Mouse (Mus musculus) liver, adult 2 months (tissue): ENCODE measurements around the gene Ddx6. TPM values are rescaled to one million over a fixed set of nuclear protein-coding genes. Genes with fewer than 3 reads are reported as not detected.

Source experiments
- DNase-seq: peaks from one replicate; pipeline ENCODE4 v3.0.0-alpha.2; 2011; ENCODE audit warnings: low read depth, low spot score; ENCODE audit errors: extremely low read depth
- H3K27ac ChIP-seq: fragments of 200-500 bp; replicated peaks from 2 replicates; pipeline ENCODE4 v1.5.1; 2012; ENCODE audit warnings: low read depth, mild to moderate bottlenecking, control low read depth, inconsistent platforms, low read length; ENCODE audit not compliant: insufficient read depth
- H3K27me3 ChIP-seq: fragments of 200-500 bp; 2 replicates; pipeline ENCODE4 v1.6.1; 2012; ENCODE audit warnings: mild to moderate bottlenecking, moderate library complexity, low read length, inconsistent platforms; ENCODE audit not compliant: control insufficient read depth, insufficient read depth
- H3K36me3 ChIP-seq: fragments of 200-500 bp; 2 replicates; pipeline ENCODE4 v1.6.1; 2012; ENCODE audit warnings: low read length, inconsistent platforms; ENCODE audit not compliant: control insufficient read depth, insufficient read depth
- H3K4me1 ChIP-seq: fragments of 200-500 bp; 2 replicates; pipeline ENCODE4 v1.6.1; 2011; ENCODE audit warnings: low read length; ENCODE audit not compliant: control insufficient read depth, insufficient read depth
- H3K4me3 ChIP-seq: fragments of 200-500 bp; 2 replicates; pipeline ENCODE4 v1.5.1; 2011; ENCODE audit warnings: low read depth, mild to moderate bottlenecking, control low read depth, low read length, moderate library complexity; ENCODE audit not compliant: insufficient read depth
- H3K79me2 ChIP-seq: fragments of 200-500 bp; 2 replicates; pipeline ENCODE4 v1.6.1; 2012; ENCODE audit warnings: inconsistent platforms, mild to moderate bottlenecking, low read length, moderate library complexity; ENCODE audit not compliant: control insufficient read depth, insufficient read depth
- H3K9ac ChIP-seq: fragments of 200-500 bp; 2 replicates; pipeline ENCODE4 v1.6.1; 2012; ENCODE audit warnings: low read depth, mild to moderate bottlenecking, control low read depth, inconsistent platforms, low read length
- CTCF ChIP-seq: fragments of 200-500 bp; IDR thresholded peaks from 2 replicates; pipeline ENCODE4 v1.5.1; 2011; ENCODE audit warnings: low read depth, low read length, control low read depth
- POLR2A ChIP-seq: fragments of 200-500 bp; IDR thresholded peaks from 2 replicates; pipeline ENCODE4 v1.6.1; 2011; ENCODE audit warnings: low read length, control low read depth; ENCODE audit not compliant: insufficient read depth; ENCODE audit errors: extremely low read depth
- WGBS: fragments of 180-500 bp; shearing (Covaris S2); methylation state at CpG from one replicate; pipeline ENCODE4 v1.1.7; 2018; 5-methylcytosine and 5-hydroxymethylcytosine counted together
- polyA plus RNA-seq: library from polyadenylated mRNA; depleted of rRNA; stranded (reverse); fragments of >200 nt; gene quantifications from 2 replicates; pipeline ENCODE4 v1.2.3, GENCODE M21; 2012
- total RNA-seq: library from RNA; depleted of rRNA; stranded (reverse); fragments of >200 nt; gene quantifications from 2 replicates; pipeline ENCODE4 v1.2.3, GENCODE M21; 2014

The Ddx6 gene
- total and polyA plus RNA-seq, 2 experiments: 8.8 to 58.7 TPM

- peaks cover 2% of the 10 kb centered on the region for H3K4me1 ChIP-seq
- H3K79me2 ChIP-seq: no peaks in the 10 kb centered on the region
- DNase-seq: no peak
- TF ChIP-seq POLR2A: no peak
- no peak for TF ChIP-seq CTCF
- H3K27ac ChIP-seq: no peak overlapping the region
- H3K27me3 ChIP-seq: no peaks in the 10 kb centered on the region
- no peaks in the 10 kb centered on the region for H3K36me3 ChIP-seq
- H3K9ac ChIP-seq: no peak overlapping the region
- no peak overlapping the region for H3K4me3 ChIP-seq
These were observed 15.6 kb upstream of the Ddx6 start for GRCm38 (mm10) chr9:44589095-44589494.

GRCm38 (mm10) chr9:44590969-44591368 lies 13.7 kb upstream of the Ddx6 start:
- Histone ChIP-seq H3K9ac (no peak overlapping the region), H3K4me1 (peaks cover 2% of the 10 kb centered on the region), H3K4me3 (no peak overlapping the region), H3K79me2 (no peaks in the 10 kb centered on the region), H3K36me3 (no peaks in the 10 kb centered on the region), H3K27ac (no peak overlapping the region), H3K27me3 (no peaks in the 10 kb centered on the region)
- 35% methylated on average over 2 of the region's 2 CpGs for WGBS
- no peak for TF ChIP-seq CTCF
- TF ChIP-seq POLR2A: no peak
- DNase-seq: no peak

DNA sequence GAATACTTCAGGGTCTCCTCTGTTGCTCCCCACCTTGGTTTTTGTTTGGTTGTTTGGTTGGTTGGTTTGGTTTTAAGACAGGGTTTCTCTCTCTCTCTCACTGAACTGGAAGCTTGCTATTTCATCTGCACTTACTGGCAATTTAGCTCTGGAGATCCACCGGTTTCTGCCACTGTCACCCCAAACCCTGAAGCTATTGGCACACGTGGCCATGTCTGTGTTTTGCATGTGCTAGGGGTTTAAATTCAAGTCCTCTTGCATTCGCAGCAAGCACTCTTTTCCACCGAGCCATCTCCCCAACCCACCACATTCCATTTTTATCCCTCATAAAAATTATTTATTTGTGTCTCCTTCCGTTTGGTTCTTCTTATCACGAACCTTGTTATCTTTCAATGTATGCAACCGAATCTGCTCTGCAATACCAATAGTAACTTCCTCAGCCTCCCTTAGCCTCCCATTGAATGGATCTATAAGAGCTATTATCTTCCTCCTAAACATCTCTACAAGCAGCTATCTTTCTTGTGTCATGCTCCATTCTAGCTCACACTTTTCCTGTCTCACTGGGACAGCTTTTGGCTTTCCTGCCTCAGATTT lies 13.0 kb upstream of the Ddx6 start:
- Histone ChIP-seq H3K27me3 (no peaks in the 10 kb centered on the region), H3K4me3 (no peak overlapping the region), H3K36me3 (no peaks in the 10 kb centered on the region), H3K4me1 (peaks cover 2% of the 10 kb centered on the region), H3K79me2 (no peaks in the 10 kb centered on the region), H3K9ac (no peak overlapping the region), H3K27ac (no peak overlapping the region)
- TF ChIP-seq POLR2A: no peak
- TF ChIP-seq CTCF: no peak
- WGBS: 76% methylated on average over 7 of the region's 7 CpGs
- no peak for DNase-seq

DNA sequence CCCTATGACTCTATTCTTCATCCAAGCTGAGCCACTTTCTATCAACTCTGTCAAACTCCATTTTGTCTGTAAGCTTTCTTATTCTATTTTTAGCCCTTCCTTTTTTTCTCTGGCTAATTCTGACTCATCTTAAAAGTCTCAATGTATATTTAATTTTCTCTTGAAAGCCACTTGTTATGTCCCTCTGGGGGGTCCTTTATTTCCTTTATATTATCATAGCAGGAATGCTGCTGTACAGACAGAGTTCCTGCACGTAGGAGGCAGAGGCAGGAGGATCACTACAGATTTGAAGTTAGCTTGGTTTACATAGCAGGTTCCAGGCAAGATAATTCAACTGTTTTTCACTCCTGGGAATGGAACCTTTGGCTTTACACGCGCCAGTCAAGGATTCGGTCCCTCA lies 11.5 kb upstream of the Ddx6 start:
- WGBS: 90% methylated on average over 4 of the region's 4 CpGs
- no peaks in the 10 kb centered on the region for H3K36me3 ChIP-seq
- H3K27ac ChIP-seq: no peak overlapping the region
- no peak for DNase-seq
- H3K9ac ChIP-seq: no peak overlapping the region
- H3K4me1 ChIP-seq: peaks cover 2% of the 10 kb centered on the region
- no peak overlapping the region for H3K4me3 ChIP-seq
- H3K27me3 ChIP-seq: no peaks in the 10 kb centered on the region
- H3K79me2 ChIP-seq: no peaks in the 10 kb centered on the region
- no peak for TF ChIP-seq CTCF
- TF ChIP-seq POLR2A: no peak

DNA sequence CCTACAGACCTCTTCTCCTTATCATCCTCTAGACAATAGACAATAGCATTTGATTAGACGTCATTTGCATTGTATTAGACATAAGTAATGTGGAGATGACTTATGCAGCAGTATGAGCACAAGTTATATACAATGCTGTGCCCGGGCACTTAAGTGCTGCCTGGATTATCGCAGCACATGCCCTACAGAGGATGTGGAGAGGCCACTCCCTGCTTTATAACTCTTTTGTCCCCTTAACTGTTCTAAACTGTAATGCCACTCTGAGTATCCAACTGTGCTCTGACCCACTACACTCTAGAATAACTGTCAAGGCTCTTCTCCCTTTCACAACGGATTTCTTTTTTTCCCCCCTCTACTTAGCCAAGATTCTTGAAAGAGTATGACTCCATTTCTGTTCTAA lies 10.8 kb upstream of the Ddx6 start:
- Histone ChIP-seq H3K27me3 (no peaks in the 10 kb centered on the region), H3K4me1 (no peaks in the 10 kb centered on the region; the same call in 1 of the 2 replicates), H3K4me3 (no peak overlapping the region), H3K9ac (no peak overlapping the region), H3K27ac (no peak overlapping the region), H3K36me3 (no peaks in the 10 kb centered on the region), H3K79me2 (no peaks in the 10 kb centered on the region)
- DNase-seq: no peak
- WGBS: 82% methylated on average over 4 of the region's 4 CpGs
- TF ChIP-seq POLR2A (no peak), CTCF (no peak)

- Histone ChIP-seq H3K36me3 (no peaks in the 10 kb centered on the region), H3K9ac (no peak overlapping the region), H3K27me3 (no peaks in the 10 kb centered on the region), H3K4me1 (no peaks in the 10 kb centered on the region; the same call in none of the 2 replicates), H3K27ac (no peak overlapping the region), H3K4me3 (no peak overlapping the region), H3K79me2 (no peaks in the 10 kb centered on the region)
- no peak for DNase-seq
- WGBS: 87% methylated on average over 9 of the region's 9 CpGs
- no peak for TF ChIP-seq POLR2A
- no peak for TF ChIP-seq CTCF
These were observed 9.7 kb upstream of the Ddx6 start for GRCm38 (mm10) chr9:44594901-44595536.
